Mouse (Mus musculus): ENCODE results near the gene Fkbp1a. TPM values are rescaled to one million over a fixed set of nuclear protein-coding genes. Genes with fewer than 3 reads are reported as not detected.

Fkbp1a gene
- polyA plus RNA-seq, 1 experiment from 2014 or later, result 587 TPM

DNA sequence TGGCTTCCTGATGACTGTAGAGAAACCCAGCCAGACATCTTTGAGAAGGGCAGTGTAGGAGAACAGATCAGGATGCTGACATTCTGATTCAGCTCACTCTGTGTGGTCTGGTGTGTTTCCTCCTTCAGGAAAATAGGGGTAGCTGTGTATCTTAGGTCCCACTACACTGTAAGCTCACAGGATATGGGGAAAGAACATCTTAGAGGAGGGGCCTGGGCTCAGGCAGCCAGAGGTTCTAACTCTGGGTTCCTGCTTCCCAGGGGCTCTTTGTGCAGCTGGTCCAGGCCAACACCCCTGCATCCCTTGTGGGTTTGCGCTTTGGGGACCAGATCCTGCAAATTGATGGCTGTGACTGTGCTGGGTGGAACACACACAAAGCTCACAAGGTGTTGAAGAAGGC is 44.5 kb downstream of the Fkbp1a start:
- Histone ChIP-seq H3K36me3 (peaks cover 10% of the 10 kb centered on the region), H3K4me3 (no peak overlapping the region), H3K4me1 (replicated peaks) (no peaks in the 10 kb centered on the region), H3K27me3 (no peaks in the 10 kb centered on the region), H3K9ac (no peak overlapping the region), H3K9me3 (no peaks in the 10 kb centered on the region), H3K27ac (no peak overlapping the region), H3K4me2 (no peak overlapping the region)
- WGBS, result 86% methylated on average over 1 of the region's 1 CpGs
- no peak for ATAC-seq (ENCODE audit: low FRiP score)

DNA sequence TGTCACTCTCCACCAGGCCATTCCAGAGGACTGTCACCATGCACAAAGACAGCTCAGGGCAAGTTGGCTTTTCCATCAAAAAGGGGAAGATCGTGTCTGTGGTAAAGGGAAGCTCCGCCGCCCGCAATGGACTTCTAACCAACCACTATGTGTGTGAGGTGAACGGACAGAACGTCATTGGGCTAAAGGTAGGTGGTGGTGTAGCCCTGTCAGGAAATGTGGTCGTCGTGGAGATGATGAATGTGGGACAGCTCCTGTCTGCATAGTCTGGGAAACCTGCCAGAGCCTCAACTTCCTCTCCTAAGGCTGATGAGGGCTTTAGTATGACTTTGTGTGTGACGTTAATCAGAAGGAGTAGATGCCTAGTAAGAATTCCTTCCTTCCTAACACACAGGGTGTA is 45.0 kb downstream of the Fkbp1a start:
- no peaks in the 10 kb centered on the region for H3K27me3 ChIP-seq
- no peak overlapping the region for H3K4me3 ChIP-seq
- H3K4me1 ChIP-seq (replicated peaks), result no peaks in the 10 kb centered on the region
- no peak overlapping the region for H3K27ac ChIP-seq
- no peaks in the 10 kb centered on the region for H3K9me3 ChIP-seq
- 87% methylated on average over 9 of the region's 9 CpGs for WGBS
- ATAC-seq (ENCODE audit: low FRiP score), result no peak
- H3K9ac ChIP-seq, result no peak overlapping the region
- peaks cover 15% of the 10 kb centered on the region for H3K36me3 ChIP-seq
- no peak overlapping the region for H3K4me2 ChIP-seq

DNA sequence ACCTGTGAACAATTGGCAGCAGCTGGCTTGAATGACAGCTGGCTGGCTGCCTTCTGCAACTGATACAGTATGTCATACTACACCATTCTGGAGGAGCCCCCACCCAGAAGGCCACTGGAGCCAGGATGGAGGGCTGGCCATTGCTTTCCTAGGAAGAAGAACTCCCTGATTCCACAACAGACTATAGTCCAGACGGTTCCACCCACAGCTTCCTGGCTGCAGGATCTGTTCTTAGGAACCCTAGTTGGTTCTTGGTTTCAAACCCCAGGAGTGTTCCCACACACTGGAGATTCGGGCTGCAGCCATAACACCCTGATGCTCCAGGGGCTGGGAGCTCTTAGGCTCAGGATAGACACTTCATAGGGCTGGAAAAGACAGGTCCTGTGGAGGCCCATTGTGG is 55.8 kb downstream of the Fkbp1a start:
- WGBS, result 79% methylated on average over 2 of the region's 2 CpGs
- Histone ChIP-seq H3K4me2 (no peak overlapping the region), H3K36me3 (peaks cover 64% of the 10 kb centered on the region), H3K27me3 (no peaks in the 10 kb centered on the region), H3K9me3 (no peaks in the 10 kb centered on the region), H3K4me1 (replicated peaks) (peaks cover 19% of the 10 kb centered on the region), H3K9ac (no peak overlapping the region), H3K27ac (no peak overlapping the region), H3K4me3 (no peak overlapping the region)
- no peak for ATAC-seq (ENCODE audit: low FRiP score)

DNA sequence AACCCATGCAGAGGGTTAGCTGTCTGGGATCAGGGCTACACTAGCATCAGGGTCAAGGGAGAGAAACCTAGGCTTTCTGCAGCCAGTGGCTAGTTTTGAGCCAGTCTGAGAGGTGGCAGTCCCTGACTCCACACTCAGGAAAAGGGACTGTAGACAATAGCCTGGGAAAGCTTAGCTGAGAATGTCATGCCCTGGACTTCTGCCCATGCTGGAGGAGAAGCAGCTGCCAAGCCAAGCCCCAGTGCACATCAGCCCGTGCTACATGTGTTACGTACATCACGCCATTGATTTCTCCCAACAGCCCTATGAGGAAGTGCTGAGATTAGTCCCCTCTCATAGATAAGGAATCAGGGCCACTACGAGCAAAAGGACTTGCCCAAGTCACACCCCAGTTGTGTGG is 59.8 kb downstream of the Fkbp1a start:
- H3K27ac ChIP-seq, result peak overlapping the region; percentile 73; the same call in 1 of the 2 replicates
- ATAC-seq (ENCODE audit: low FRiP score), result no peak
- no peak overlapping the region for H3K4me3 ChIP-seq
- no peak overlapping the region for H3K4me2 ChIP-seq
- H3K27me3 ChIP-seq, result no peaks in the 10 kb centered on the region
- peaks cover 26% of the 10 kb centered on the region for H3K36me3 ChIP-seq
- 73% methylated on average over 4 of the region's 4 CpGs for WGBS
- no peak overlapping the region for H3K9ac ChIP-seq
- H3K9me3 ChIP-seq, result no peaks in the 10 kb centered on the region
- peaks cover 52% of the 10 kb centered on the region for H3K4me1 ChIP-seq (replicated peaks)

GRCm38 (mm10) chr2:151603630-151604029 is 61.3 kb downstream of the Fkbp1a start:
- 14% methylated on average over 4 of the region's 4 CpGs for WGBS
- ATAC-seq (ENCODE audit: low FRiP score), result peak; percentile 82
- no peak overlapping the region for H3K4me2 ChIP-seq
- no peaks in the 10 kb centered on the region for H3K27me3 ChIP-seq
- H3K4me1 ChIP-seq (replicated peaks), result peaks cover 54% of the 10 kb centered on the region
- no peaks in the 10 kb centered on the region for H3K9me3 ChIP-seq
- H3K36me3 ChIP-seq, result peaks cover 13% of the 10 kb centered on the region
- H3K27ac ChIP-seq, result peak overlapping the region; percentile 73
- H3K9ac ChIP-seq, result peak overlapping the region; percentile 46; the same call in 1 of the 2 replicates
- no peak overlapping the region for H3K4me3 ChIP-seq

- peak; percentile 58 for ATAC-seq (ENCODE audit: low FRiP score)
- no peak overlapping the region; the same call in 1 of the 2 replicates for H3K9ac ChIP-seq
- peaks cover 5% of the 10 kb centered on the region for H3K36me3 ChIP-seq
- WGBS, result 41% methylated on average over 10 of the region's 11 CpGs
- no peaks in the 10 kb centered on the region for H3K9me3 ChIP-seq
- H3K27me3 ChIP-seq, result no peaks in the 10 kb centered on the region
- no peak overlapping the region for H3K4me2 ChIP-seq
- H3K4me1 ChIP-seq (replicated peaks), result peaks cover 63% of the 10 kb centered on the region
- peak overlapping the region; percentile 64 for H3K27ac ChIP-seq
- no peak overlapping the region for H3K4me3 ChIP-seq
These were observed 63.2 kb downstream of the Fkbp1a start for GRCm38 (mm10) chr2:151605437-151605987.

GRCm38 (mm10) chr2:151608435-151608834 is 66.2 kb downstream of the Fkbp1a start:
- Histone ChIP-seq H3K9ac (no peak overlapping the region), H3K27me3 (no peaks in the 10 kb centered on the region)

GRCm38 (mm10) chr2:151609974-151610373 is 67.7 kb downstream of the Fkbp1a start:
- peaks cover 25% of the 10 kb centered on the region for H3K4me1 ChIP-seq (replicated peaks)
- 21% methylated on average over 3 of the region's 3 CpGs for WGBS
- H3K4me3 ChIP-seq, result no peak overlapping the region
- H3K9me3 ChIP-seq, result no peaks in the 10 kb centered on the region
- H3K9ac ChIP-seq, result peak overlapping the region; percentile 14; the same call in 1 of the 2 replicates
- H3K4me2 ChIP-seq, result no peak overlapping the region
- peak overlapping the region; percentile 36 for H3K27ac ChIP-seq
- peak; percentile 19; the same call in 1 of the 2 replicates for ATAC-seq (ENCODE audit: low FRiP score)
- no peaks in the 10 kb centered on the region for H3K27me3 ChIP-seq
- H3K36me3 ChIP-seq, result no peaks in the 10 kb centered on the region; the same call in 1 of the 2 replicates

More at GRCm38 (mm10) chr2:151608435-151608834, 66.2 kb downstream of the Fkbp1a start:
- Histone ChIP-seq H3K4me2 (no peak overlapping the region), H3K4me1 (replicated peaks) (peaks cover 40% of the 10 kb centered on the region), H3K9me3 (no peaks in the 10 kb centered on the region), H3K36me3 (no peaks in the 10 kb centered on the region; the same call in 1 of the 2 replicates), H3K27ac (no peak overlapping the region), H3K4me3 (no peak overlapping the region)
- no peak for ATAC-seq (ENCODE audit: low FRiP score)
- 95% methylated on average over 1 of the region's 1 CpGs for WGBS

Other genes starting within 250 kb of the Fkbp1a start
- gene 4921509C19Rik, start 66.3 kb upstream of the Fkbp1a start, polyA plus RNA-seq (2015; fragmentation: Nextera tagmentation; extraction: Ambion mirVana), result not detected in 2 replicates
- gene Nsfl1c, start 48.3 kb upstream of the Fkbp1a start, polyA plus RNA-seq (2015; fragmentation: Nextera tagmentation; extraction: Ambion mirVana), result 276 and 291 TPM in 2 replicates
- 0.54 and 0.90 TPM in 2 replicates for gene Sdcbp2, start 30.1 kb downstream of the Fkbp1a start, polyA plus RNA-seq (2015; fragmentation: Nextera tagmentation; extraction: Ambion mirVana)
- gene Snph, start 90.1 kb downstream of the Fkbp1a start, polyA plus RNA-seq (2015; fragmentation: Nextera tagmentation; extraction: Ambion mirVana), result 14.1 and 16.6 TPM in 2 replicates
- 0.19 TPM in 1 of 2 replicates, not detected in the other for gene Rad21l, start 126.0 kb downstream of the Fkbp1a start, polyA plus RNA-seq (2015; fragmentation: Nextera tagmentation; extraction: Ambion mirVana)
- gene Tmem74b, start 159.5 kb downstream of the Fkbp1a start, polyA plus RNA-seq (2015; fragmentation: Nextera tagmentation; extraction: Ambion mirVana), result 20.6 and 22.1 TPM in 2 replicates
- gene Psmf1, start 201.7 kb downstream of the Fkbp1a start, polyA plus RNA-seq (2015; fragmentation: Nextera tagmentation; extraction: Ambion mirVana), result 57.7 and 60.8 TPM in 2 replicates